Mouse (Mus musculus) hindbrain, postnatal 0 days (tissue): ENCODE data around the gene Rccd1. TPM values are rescaled to one million over a fixed set of nuclear protein-coding genes. Genes with fewer than 3 reads are reported as not detected.

ENCODE experiments used
- ATAC-seq: fragments of 200-750 bp; cut with Nextera tagmentation; 2 replicates; pipeline ENCODE4 v1.8.0; 2017; ENCODE audit warnings: mild to moderate bottlenecking, moderate TSS enrichment, moderate library complexity
- DNase-seq: peaks from one replicate; pipeline ENCODE4 v3.0.0-alpha.2; 2015; ENCODE audit warnings: low spot score
- H3K27ac ChIP-seq: fragments of 300-500 bp; sonication (generic); 2 replicates; pipeline ENCODE4 v1.5.1; 2014; ENCODE audit warnings: mild to moderate bottlenecking
- H3K27me3 ChIP-seq: fragments of 300-500 bp; sonication (generic); 2 replicates; pipeline ENCODE4 v1.6.1; 2014; ENCODE audit warnings: low read length, mixed read lengths; ENCODE audit not compliant: insufficient read depth
- H3K36me3 ChIP-seq: fragments of 300-500 bp; sonication (generic); 2 replicates; pipeline ENCODE4 v1.6.1; 2014; ENCODE audit warnings: low read length, mixed read lengths; ENCODE audit not compliant: insufficient read depth
- H3K4me1 ChIP-seq: fragments of 300-500 bp; sonication (generic); 2 replicates; pipeline ENCODE4 v1.6.1; 2014; ENCODE audit warnings: antibody characterized with exemption, low read length, mixed read lengths; ENCODE audit not compliant: insufficient read depth
- H3K4me2 ChIP-seq: fragments of 300-500 bp; sonication (generic); 2 replicates; pipeline ENCODE4 v1.6.1; 2014; ENCODE audit warnings: low read depth, mild to moderate bottlenecking, low read length, moderate library complexity, mixed read lengths
- H3K4me3 ChIP-seq: fragments of 300-500 bp; sonication (generic); 2 replicates; pipeline ENCODE4 v1.5.1; 2014; ENCODE audit warnings: low read length
- H3K9ac ChIP-seq: fragments of 300-500 bp; sonication (generic); replicated peaks from 2 replicates; pipeline ENCODE4 v1.6.1; 2014; ENCODE audit warnings: mild to moderate bottlenecking, low read length, moderate library complexity, mixed read lengths
- H3K9me3 ChIP-seq: fragments of 300-500 bp; sonication (generic); 2 replicates; pipeline ENCODE4 v1.6.1; 2016; ENCODE audit warnings: low read length, mixed read lengths
- CTCF ChIP-seq: IDR thresholded peaks from 2 replicates; pipeline ENCODE4 v1.5.1; 2016; ENCODE audit warnings: antibody characterized with exemption, control low read depth, low read depth
- WGBS: fragments of 180-500 bp; shearing (Covaris S2); extraction: QIAGEN DNeasy Blood & Tissue Kit; methylation state at CpG from one replicate; pipeline ENCODE4 v1.1.7; 2014; 5-methylcytosine and 5-hydroxymethylcytosine counted together
- polyA plus RNA-seq: library from polyadenylated mRNA; unstranded; fragments of >200 nt; fragmentation: Nextera tagmentation; extraction: Ambion mirVana; gene quantifications from 2 replicates; pipeline ENCODE4 v1.2.1, GENCODE M21; 2015
- total RNA-seq: library from RNA; depleted of rRNA; stranded (reverse); fragments of >200 nt; gene quantifications from 2 replicates; pipeline ENCODE4 v1.2.3, GENCODE M21; 2014

Rccd1 gene
- total and polyA plus RNA-seq, 2 experiments from 2014 or later: 8.6 to 24.7 TPM

- ATAC-seq (no peak), DNase-seq (no peak)
- Histone ChIP-seq H3K4me2 (no peak overlapping the region), H3K4me1 (peaks cover 6% of the 10 kb centered on the region; the same call in 1 of the 2 replicates), H3K27me3 (no peaks in the 10 kb centered on the region), H3K9me3 (no peaks in the 10 kb centered on the region), H3K9ac (no peak overlapping the region), H3K27ac (peak overlapping the region; percentile 41; the same call in 1 of the 2 replicates), H3K36me3 (peaks cover 19% of the 10 kb centered on the region; the same call in 1 of the 2 replicates), H3K4me3 (no peak overlapping the region)
- 60% methylated on average over 13 of the region's 13 CpGs for WGBS
- no peak for TF ChIP-seq CTCF
These were observed 23.7 kb upstream of the Rccd1 start for GRCm38 (mm10) chr7:80347670-80348586.

- WGBS: 79% methylated on average over 5 of the region's 5 CpGs
- no peak for DNase-seq
- Histone ChIP-seq H3K9ac (no peak overlapping the region), H3K9me3 (no peaks in the 10 kb centered on the region), H3K27me3 (no peaks in the 10 kb centered on the region), H3K4me3 (no peak overlapping the region), H3K27ac (no peak overlapping the region), H3K36me3 (peaks cover 15% of the 10 kb centered on the region; the same call in 1 of the 2 replicates), H3K4me1 (peaks cover 6% of the 10 kb centered on the region; the same call in 1 of the 2 replicates), H3K4me2 (no peak overlapping the region)
- TF ChIP-seq CTCF: no peak
- ATAC-seq: no peak
These were observed 22.6 kb upstream of the Rccd1 start for GRCm38 (mm10) chr7:80346830-80347229.

DNA sequence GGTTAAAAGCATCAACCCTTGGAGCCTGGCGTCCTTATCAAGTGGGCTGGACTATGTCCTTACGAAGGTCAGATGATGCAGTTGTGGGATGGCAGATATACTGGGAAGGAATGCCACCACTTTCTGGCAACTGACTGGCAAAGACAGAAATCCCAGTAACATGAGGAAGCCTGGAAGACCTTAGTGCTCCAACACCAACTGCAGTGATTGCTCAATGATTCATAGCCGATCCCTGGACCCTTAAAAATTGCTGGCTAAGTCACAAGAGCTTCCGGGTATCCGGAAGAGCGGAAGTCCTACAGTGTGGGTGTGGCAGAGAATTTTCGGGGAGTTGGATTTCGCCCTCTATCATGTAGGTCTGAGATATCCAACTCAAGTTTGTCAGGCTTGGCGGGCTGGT is 21.9 kb upstream of the Rccd1 start:
- no peak for ATAC-seq

DNA sequence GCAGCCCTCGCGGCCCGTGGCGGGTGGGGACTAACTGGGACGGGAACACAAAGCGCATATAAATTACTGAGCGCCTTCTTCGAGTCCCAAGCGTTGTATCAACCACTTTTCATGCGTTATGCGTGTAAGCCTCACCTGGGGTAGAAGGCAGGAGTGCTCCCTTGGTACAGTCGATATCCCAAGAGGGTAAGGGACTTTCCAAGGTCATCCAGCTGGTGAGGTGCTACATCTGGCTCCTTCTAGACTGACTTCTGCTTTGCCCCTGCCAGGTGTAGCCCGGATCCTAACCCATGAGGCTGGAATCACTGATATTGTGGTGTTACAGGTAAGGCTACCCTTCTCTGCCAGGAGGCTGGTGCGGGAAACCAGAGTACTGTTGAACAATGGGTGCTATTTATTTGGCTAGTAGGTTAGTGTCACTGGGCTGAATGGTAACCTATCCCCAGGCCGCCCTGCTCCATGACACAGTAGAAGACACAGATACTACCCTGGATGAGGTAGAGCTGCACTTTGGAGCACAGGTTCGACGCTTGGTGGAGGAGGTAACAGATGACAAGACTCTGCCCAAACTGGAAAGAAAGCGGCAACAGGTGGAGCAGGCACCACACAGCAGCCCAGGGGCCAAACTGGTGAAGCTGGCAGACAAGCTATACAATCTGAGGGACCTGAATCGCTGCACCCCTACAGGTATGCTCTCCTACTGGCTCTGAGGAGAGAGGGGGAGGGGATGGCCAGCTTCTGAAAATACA is 19.2 kb upstream of the Rccd1 start:
- peak overlapping the region; percentile 53 for H3K9ac ChIP-seq
- 27% methylated on average over 19 of the region's 19 CpGs for WGBS
- no peaks in the 10 kb centered on the region for H3K36me3 ChIP-seq

More for the DNA sequence above, 21.9 kb upstream of the Rccd1 start:
- no peaks in the 10 kb centered on the region for H3K9me3 ChIP-seq
- H3K4me3 ChIP-seq: no peak overlapping the region
- no peak overlapping the region for H3K4me2 ChIP-seq
- peaks cover 6% of the 10 kb centered on the region; the same call in 1 of the 2 replicates for H3K4me1 ChIP-seq
- whole genome bisulfite sequencing: 97% methylated on average over 9 of the region's 9 CpGs
- H3K9ac ChIP-seq: no peak overlapping the region
- H3K27ac ChIP-seq: no peak overlapping the region
- H3K36me3 ChIP-seq: peaks cover 10% of the 10 kb centered on the region; the same call in 1 of the 2 replicates
- TF ChIP-seq CTCF: no peak
- H3K27me3 ChIP-seq: no peaks in the 10 kb centered on the region
- DNase-seq: no peak

GRCm38 (mm10) chr7:80342858-80343257 is 18.6 kb upstream of the Rccd1 start, which contains the start of gene Hddc3:
Hddc3 (plus strand) TSS chr7:80343104.
- DNase-seq (peak; percentile 99), ATAC-seq (peak; percentile 55)
- Histone ChIP-seq H3K4me2 (peak within 1 kb of the TSS; percentile 61), H3K27ac (peak within 1 kb of the TSS; percentile 64), H3K9me3 (no peaks in the 10 kb centered on the region), H3K36me3 (no peaks in the 10 kb centered on the region), H3K4me1 (peaks cover 6% of the 10 kb centered on the region; the same call in 1 of the 2 replicates), H3K27me3 (no peaks in the 10 kb centered on the region), H3K4me3 (peak within 1 kb of the TSS; percentile 39), H3K9ac (peak within 1 kb of the TSS; percentile 53)
- WGBS: 1% methylated on average over 25 of the region's 25 CpGs
- peak; percentile 91 for TF ChIP-seq CTCF

More for the DNA sequence above, 19.2 kb upstream of the Rccd1 start:
- Histone ChIP-seq H3K27me3 (no peaks in the 10 kb centered on the region), H3K4me3 (peak overlapping the region; percentile 39), H3K4me2 (peak overlapping the region; percentile 61), H3K4me1 (peaks cover 6% of the 10 kb centered on the region; the same call in 1 of the 2 replicates), H3K27ac (peak overlapping the region; percentile 64), H3K9me3 (no peaks in the 10 kb centered on the region)
- ATAC-seq: no peak
- DNase-seq: no peak
- no peak for TF ChIP-seq CTCF

GRCm38 (mm10) chr7:80341793-80342192 is 17.5 kb upstream of the Rccd1 start:
- no peak for DNase-seq
- no peak overlapping the region; the same call in 1 of the 2 replicates for H3K27ac ChIP-seq
- no peak for ATAC-seq
- no peak overlapping the region for H3K4me2 ChIP-seq
- 63% methylated on average over 7 of the region's 7 CpGs for WGBS
- no peaks in the 10 kb centered on the region for H3K27me3 ChIP-seq
- no peak for TF ChIP-seq CTCF
- no peak overlapping the region for H3K9ac ChIP-seq
- H3K4me1 ChIP-seq: peaks cover 6% of the 10 kb centered on the region; the same call in 1 of the 2 replicates
- no peaks in the 10 kb centered on the region for H3K9me3 ChIP-seq
- H3K36me3 ChIP-seq: peaks cover 5% of the 10 kb centered on the region; the same call in 1 of the 2 replicates
- no peak overlapping the region for H3K4me3 ChIP-seq
